Mouse (Mus musculus): ENCODE measurements around the gene Zdhhc9. TPM values are rescaled to one million over a fixed set of nuclear protein-coding genes. Genes with fewer than 3 reads are reported as not detected.
A peak's percentile ranks its signal among the peaks of the same experiment; 100 is the strongest.

Gene Zdhhc9
- total RNA-seq, 2 experiments from 2014 or later: 29.9 to 34.2 TPM

GRCm38 (mm10) chrX:48138011-48138410 lies 70.7 kb downstream of the Zdhhc9 start:
- intact Hi-C loops (cut with DNase I): no loop called here
- no peak for DNase-seq

- intact Hi-C loops (cut with DNase I): no loop called here
- DNase-seq: no peak
Measured at GRCm38 (mm10) chrX:48136935-48137334, 71.7 kb downstream of the Zdhhc9 start.

- intact Hi-C loops (cut with DNase I): no loop called here
- DNase-seq: no peak
Measured at GRCm38 (mm10) chrX:48129167-48129566, 79.5 kb downstream of the Zdhhc9 start.

- intact Hi-C loops (cut with DNase I): no loop called here
Measured at GRCm38 (mm10) chrX:48127502-48128218, 81.0 kb downstream of the Zdhhc9 start.

GRCm38 (mm10) chrX:48126903-48127476 lies 81.7 kb downstream of the Zdhhc9 start:
- no peak for DNase-seq
- intact Hi-C loops (cut with DNase I): no loop called here

More at GRCm38 (mm10) chrX:48127502-48128218, 81.0 kb downstream of the Zdhhc9 start:
- no peak for DNase-seq

- peak; percentile 70 to 76 for DNase-seq
- intact Hi-C loops (cut with DNase I): loop anchor here (1.0 to 2.0 kb wide), 3 partner anchors 26 to 132 kb away; no protein-coding TSS in a partner anchor
Measured at GRCm38 (mm10) chrX:48124132-48125071, 84.3 kb downstream of the Zdhhc9 start.

Other genes with a start within 250 kb of the Zdhhc9 start
- gene Apln, start 174.0 kb downstream of the Zdhhc9 start, total RNA-seq (2021): 10 to 100 TPM in 1 of 2 experiments, 1 to 10 TPM in 1; 8.4 to 14.5 TPM
- 1 to 10 TPM; 1.6 to 2.8 TPM for gene Xpnpep2, start 100.2 kb downstream of the Zdhhc9 start, total RNA-seq (2021)
- gene Sash3, start 62.4 kb downstream of the Zdhhc9 start, total RNA-seq (2021): 1 to 10 TPM; 1.6 TPM
- 10 to 100 TPM; 13.8 to 18.8 TPM for gene Utp14a, start 48.0 kb upstream of the Zdhhc9 start, total RNA-seq (2021)
- gene Bcorl1, start 132.5 kb upstream of the Zdhhc9 start, total RNA-seq (2021): 1 to 10 TPM; 7.6 to 8.5 TPM